12 mouse cellular contexts compared by ENCODE assay signal in the genomic region with DNA sequence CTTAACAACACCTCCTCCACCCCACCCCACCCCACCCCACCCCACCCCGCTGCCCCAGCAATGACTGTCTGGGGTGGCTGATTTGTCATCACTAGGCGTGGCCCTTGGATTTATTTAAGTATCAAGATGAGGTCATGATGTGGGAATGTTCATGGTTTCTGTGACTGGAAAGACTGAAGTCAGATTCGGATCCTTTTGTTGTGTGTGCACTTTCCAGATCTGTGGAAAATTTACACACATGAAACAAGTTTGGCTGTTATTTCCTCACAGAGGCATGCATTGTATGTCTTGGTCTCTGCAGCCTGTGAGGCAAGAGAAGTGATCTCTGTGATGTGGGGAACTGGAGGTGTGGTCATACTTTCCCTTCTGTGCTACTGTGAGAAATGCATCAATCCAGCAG. TPM values are rescaled to one million over a fixed set of nuclear protein-coding genes. Genes with fewer than 3 reads are reported as not detected.
A peak's percentile ranks its signal among the peaks of the same experiment; 100 is the strongest.
DNase-seq lines count a peak whose midpoint lies in the region; ATAC-seq and TF ChIP-seq lines count a peak whose summit lies in the region.
"Had no signal": no experiment of that assay in that cellular context is flagged by ENCODE, and none has a peak within 500 bp of the region (broad histone marks: within the 10 kb centered on the region; RNA-seq: fewer than 3 reads in every experiment).

No protein-coding gene starts in this region.

- peaks cover 25% of the 10 kb centered on the region for H3K4me1 ChIP-seq in kidney, embryonic 15.5 days
- H3K4me1 ChIP-seq in embryonic fibroblast, embryonic 13.5 days (ENCODE audit: control insufficient read depth, insufficient read depth, low read length), result peaks cover 40% of the 10 kb centered on the region
- peaks cover 16% of the 10 kb centered on the region for H3K4me1 ChIP-seq in stomach, embryonic 15.5 days
- H3K4me1 ChIP-seq in midbrain, embryonic 14.5 days (ENCODE audit: control insufficient read depth, insufficient read depth, low read length), result 0 out of 2 replicates have a peak, but pooled peaks cover 4% of the 10 kb centered on the region

- no peak overlapping the region for H3K9ac ChIP-seq in kidney, embryonic 15.5 days
- no peak overlapping the region for H3K9ac ChIP-seq in stomach, embryonic 15.5 days
- H3K9ac ChIP-seq in midbrain, embryonic 14.5 days (replicated peaks; ENCODE audit: low read length), result no peak overlapping the region
- H3K9ac ChIP-seq: limb, embryonic 12.5 days had no signal

- H3K27ac ChIP-seq in kidney, embryonic 15.5 days, result peak overlapping the region; percentile 64
- H3K27ac ChIP-seq in embryonic fibroblast, embryonic 13.5 days (ENCODE audit: insufficient read depth, low read length), result peak overlapping the region; percentile 75
- peak overlapping the region; percentile 67 for H3K27ac ChIP-seq in stomach, embryonic 15.5 days
- no peak overlapping the region for H3K27ac ChIP-seq in midbrain, embryonic 14.5 days (replicated peaks; ENCODE audit: low read depth, low read length)

- DNase-seq in kidney, adult 18-20 months, result no peak
- DNase-seq in ES-CJ7 (ENCODE audit: low read depth, low spot score), result peak; percentile 12
- DNase-seq in cerebellum, postnatal 10 days, result no peak
- DNase-seq in midbrain, embryonic 14.5 days, result no peak
- DNase-seq in right cerebral cortex, adult 18-20 months, result no peak
- DNase-seq: cerebellum, adult 11-12 months; gastrocnemius, postnatal 14 days; kidney, adult 8-10 months had no signal

- H3K36me3 ChIP-seq in kidney, embryonic 15.5 days, result no peaks in the 10 kb centered on the region
- H3K36me3 ChIP-seq in stomach, embryonic 15.5 days, result no peaks in the 10 kb centered on the region
- no peaks in the 10 kb centered on the region for H3K36me3 ChIP-seq in midbrain, embryonic 14.5 days (ENCODE audit: control insufficient read depth, insufficient read depth, low read length)
- H3K36me3 ChIP-seq: limb, embryonic 12.5 days had no signal

- no peak for ATAC-seq in kidney, embryonic 15.5 days (replicated peaks; ENCODE audit: low FRiP score)
- no peak for ATAC-seq in stomach, embryonic 15.5 days (ENCODE audit: insufficient read depth, low FRiP score, low read depth)
- ATAC-seq in midbrain, embryonic 14.5 days (ENCODE audit: low FRiP score, low TSS enrichment), result no peak

- no peaks in the 10 kb centered on the region for H3K27me3 ChIP-seq in kidney, embryonic 15.5 days
- no peaks in the 10 kb centered on the region for H3K27me3 ChIP-seq in stomach, embryonic 15.5 days (replicated peaks)
- no peaks in the 10 kb centered on the region for H3K27me3 ChIP-seq in midbrain, embryonic 14.5 days (ENCODE audit: control insufficient read depth, insufficient read depth, low read length)
- H3K27me3 ChIP-seq: limb, embryonic 12.5 days had no signal

- 63% methylated on average over 3 of the region's 3 CpGs for WGBS in kidney, embryonic 15.5 days
- 46% methylated on average over 3 of the region's 3 CpGs for WGBS in stomach, embryonic 15.5 days
- 85% methylated on average over 3 of the region's 3 CpGs for WGBS in midbrain, embryonic 14.5 days

- no peak overlapping the region for H3K4me2 ChIP-seq in kidney, embryonic 15.5 days
- H3K4me2 ChIP-seq in stomach, embryonic 15.5 days, result no peak overlapping the region
- H3K4me2 ChIP-seq in midbrain, embryonic 14.5 days (ENCODE audit: low read length), result no peak overlapping the region
- H3K4me2 ChIP-seq: limb, embryonic 12.5 days had no signal

- no peak overlapping the region for H3K4me3 ChIP-seq in kidney, embryonic 15.5 days (replicated peaks)
- no peak overlapping the region for H3K4me3 ChIP-seq in embryonic fibroblast, embryonic 13.5 days (ENCODE audit: insufficient read depth, low read length)
- H3K4me3 ChIP-seq in stomach, embryonic 15.5 days (replicated peaks), result no peak overlapping the region
- no peak overlapping the region for H3K4me3 ChIP-seq in midbrain, embryonic 14.5 days (replicated peaks; ENCODE audit: low read depth, low read length)
- H3K4me3 ChIP-seq: limb, embryonic 12.5 days had no signal

- no peak for TF ChIP-seq POLR2A in embryonic fibroblast, embryonic 13.5 days (IDR thresholded peaks at IDR 0.05; ENCODE audit: low read depth, low read length)

- TF ChIP-seq CTCF in embryonic fibroblast, embryonic 13.5 days (IDR thresholded peaks at IDR 0.05; ENCODE audit: borderline replicate concordance, insufficient read depth, low read length), result no peak

- H3K9me3 ChIP-seq in kidney, embryonic 15.5 days (replicated peaks), result no peaks in the 10 kb centered on the region
- H3K9me3 ChIP-seq in stomach, embryonic 15.5 days, result no peaks in the 10 kb centered on the region
- no peaks in the 10 kb centered on the region for H3K9me3 ChIP-seq in midbrain, embryonic 14.5 days (ENCODE audit: control insufficient read depth, low read length)
- H3K9me3 ChIP-seq: limb, embryonic 12.5 days had no signal

RNA-seq across cellular contexts. Expression of a gene that starts 49.6 kb away (rescaled TPM):
- 0.61 and 1.5 TPM in 2 replicates for polyA plus RNA-seq in kidney, embryonic 15.5 days (2015; fragmentation: Nextera tagmentation; extraction: Ambion mirVana)
- polyA plus RNA-seq in embryonic fibroblast, embryonic 13.5 days (2011; ENCODE audit: insufficient read length, low read depth, missing spikeins), result 0.27 TPM in 1 of 2 replicates, not detected in the other
- polyA plus RNA-seq in stomach, embryonic 15.5 days (2015; fragmentation: Nextera tagmentation; extraction: Ambion mirVana), result 0.86 and 0.88 TPM in 2 replicates
- 0.57 TPM in 1 of 2 replicates, not detected in the other for polyA plus RNA-seq in midbrain, embryonic 14.5 days (2014; fragmentation: Nextera tagmentation; extraction: Ambion mirVana)
